Mouse (Mus musculus) ES-E14 (cell line): Measurements from ENCODE around the gene Mbnl1. TPM values are rescaled to one million over a fixed set of nuclear protein-coding genes. Genes with fewer than 3 reads are reported as not detected.

Experiments
- DNase-seq: peaks from one replicate; pipeline ENCODE4 v3.0.0-alpha.2; 2013; ENCODE audit warnings: low read depth, low spot score
- H3K27ac ChIP-seq: 2 replicates; pipeline ENCODE4 v1.5.1; 2012; ENCODE audit warnings: low read depth, mild to moderate bottlenecking, low read length, moderate library complexity, mixed read lengths; ENCODE audit not compliant: poor library complexity, insufficient read depth, severe bottlenecking
- H3K36me3 ChIP-seq: 2 replicates; pipeline ENCODE4 v1.6.1; 2012; ENCODE audit warnings: mild to moderate bottlenecking, low read length, moderate library complexity, mixed read lengths; ENCODE audit not compliant: control insufficient read depth, poor library complexity, insufficient read depth, severe bottlenecking
- H3K4me1 ChIP-seq, 2 experiments: fragments of 150-350 bp in 1 of 2; sonication (generic) in 1 of 2; 2 replicates each; pipeline ENCODE4 v1.6.1; 2012; ENCODE audit warnings: low read length in 2 of 2, mild to moderate bottlenecking in 1 of 2, mixed read lengths in 1 of 2; ENCODE audit not compliant: control insufficient read depth in 2 of 2, insufficient read depth in 2 of 2, poor library complexity in 1 of 2
- H3K4me3 ChIP-seq, 2 experiments: fragments of 150-350 bp in 1 of 2; sonication (generic) in 1 of 2; 2 replicates each; pipeline ENCODE4 v1.5.1; 2012; ENCODE audit warnings: low read length in 2 of 2, low read depth in 1 of 2, mild to moderate bottlenecking in 1 of 2, mixed read lengths in 1 of 2; ENCODE audit not compliant: insufficient read depth in 1 of 2, poor library complexity in 1 of 2, severe bottlenecking in 1 of 2
- H3K9ac ChIP-seq: 2 replicates; pipeline ENCODE4 v1.6.1; 2012; ENCODE audit warnings: low read depth, mild to moderate bottlenecking, low read length, mixed read lengths; ENCODE audit not compliant: poor library complexity, insufficient read depth, severe bottlenecking
- H3K9me3 ChIP-seq: fragments of 150-350 bp; sonication (generic); 2 replicates; pipeline ENCODE4 v1.6.1; 2012; ENCODE audit warnings: low read depth, mild to moderate bottlenecking, low read length; ENCODE audit not compliant: control insufficient read depth, insufficient read depth
- CHD2 ChIP-seq: IDR thresholded peaks from 2 replicates; pipeline ENCODE4 v1.6.1; 2014; ENCODE audit warnings: mild to moderate bottlenecking, low read depth, low read length, inconsistent platforms
- HCFC1 ChIP-seq: IDR thresholded peaks from 2 replicates; pipeline ENCODE4 v1.6.1; 2012; ENCODE audit warnings: low read length, inconsistent platforms, borderline replicate concordance; ENCODE audit not compliant: insufficient read depth
- MAFK ChIP-seq: IDR thresholded peaks from 2 replicates; pipeline ENCODE4 v1.6.1; 2014; ENCODE audit warnings: mild to moderate bottlenecking, low read depth, low read length, inconsistent platforms; ENCODE audit not compliant: insufficient read depth
- ZC3H11A ChIP-seq: IDR thresholded peaks from 2 replicates; pipeline ENCODE4 v1.6.1; 2012; ENCODE audit warnings: low read depth, mild to moderate bottlenecking, inconsistent platforms, low read length, borderline replicate concordance
- ZNF384 ChIP-seq: IDR thresholded peaks from 2 replicates; pipeline ENCODE4 v1.6.1; 2012; ENCODE audit warnings: low read depth, low read length, inconsistent platforms
- in situ Hi-C, 2 experiments: fragments of 600-800 bp; cut with MboI; formaldehyde crosslinking; loops; one replicate each; pipeline ENCODE4 v1.15.1; 2025; ENCODE audit warnings: low sequenced_read_pairs in 2 of 2, inconsistent platforms in 1 of 2; ENCODE audit not compliant: unreplicated experiment in 2 of 2
- total RNA-seq: library from RNA; depleted of rRNA; stranded (reverse); fragments of 300-350 nt; gene quantifications from 2 replicates; pipeline ENCODE4 v1.2.3, GENCODE M21; 2012

Mbnl1 gene
- total RNA-seq, 1 experiment, result 27.0 TPM

DNA sequence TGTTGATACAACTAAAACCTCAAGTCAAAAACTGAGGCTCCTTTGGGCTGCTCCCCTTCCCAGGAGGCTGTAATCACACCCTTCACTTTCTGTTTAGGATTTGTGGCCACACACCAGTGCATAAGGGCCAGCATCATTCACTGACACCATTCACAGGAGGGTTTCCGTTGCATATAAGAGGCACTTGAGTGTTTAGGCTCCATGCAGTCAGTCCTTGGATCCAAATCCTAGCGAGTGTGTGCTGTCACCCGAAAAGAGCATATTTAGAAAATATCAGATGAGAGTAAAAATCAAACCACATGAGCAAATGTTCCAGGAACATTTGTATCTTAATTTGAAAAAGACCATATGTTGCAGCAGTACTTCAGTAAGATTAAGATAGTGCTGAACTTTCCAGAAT, 79.0 kb downstream of the Mbnl1 start:
- H3K27ac ChIP-seq, result no peak overlapping the region
- H3K36me3 ChIP-seq, result no peaks in the 10 kb centered on the region
- H3K4me1 ChIP-seq, result no peaks in the 10 kb centered on the region
- no peak overlapping the region for H3K4me3 ChIP-seq
- H3K9me3 ChIP-seq, result no peaks in the 10 kb centered on the region
- no peak for DNase-seq
- no peak for TF ChIP-seq HCFC1
- TF ChIP-seq MAFK, result no peak
- TF ChIP-seq ZC3H11A, result no peak
- TF ChIP-seq CHD2, result no peak
- TF ChIP-seq ZNF384, result no peak
- in situ Hi-C loops, result no loop called here
- no peak overlapping the region for H3K9ac ChIP-seq

DNA sequence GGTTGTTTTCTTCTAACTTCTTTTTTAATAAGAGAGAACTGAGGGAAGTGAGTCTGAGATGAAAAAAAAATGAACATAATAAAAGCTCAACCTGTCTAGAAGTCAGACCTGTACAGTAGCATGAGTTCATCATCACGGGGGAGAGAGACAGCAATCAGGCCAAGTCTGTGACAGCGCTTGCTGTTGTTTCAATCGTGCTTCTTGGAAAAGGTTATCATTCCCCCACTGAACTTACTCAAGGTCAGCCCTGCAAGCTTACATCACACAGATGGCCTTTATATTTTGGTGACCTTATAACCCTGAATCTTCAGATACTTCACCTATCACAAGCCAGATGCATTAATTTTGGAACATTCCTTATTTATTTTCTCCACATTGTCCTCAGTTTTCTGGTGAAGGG, 80.4 kb downstream of the Mbnl1 start:
- Histone ChIP-seq H3K36me3 (no peaks in the 10 kb centered on the region), H3K4me1 (no peaks in the 10 kb centered on the region), H3K9ac (no peak overlapping the region), H3K4me3 (no peak overlapping the region), H3K27ac (no peak overlapping the region), H3K9me3 (no peaks in the 10 kb centered on the region)
- DNase-seq, result no peak
- in situ Hi-C loops, result no loop called here
- no peak for TF ChIP-seq ZC3H11A
- no peak for TF ChIP-seq HCFC1
- TF ChIP-seq ZNF384, result no peak
- TF ChIP-seq CHD2, result no peak
- no peak for TF ChIP-seq MAFK

DNA sequence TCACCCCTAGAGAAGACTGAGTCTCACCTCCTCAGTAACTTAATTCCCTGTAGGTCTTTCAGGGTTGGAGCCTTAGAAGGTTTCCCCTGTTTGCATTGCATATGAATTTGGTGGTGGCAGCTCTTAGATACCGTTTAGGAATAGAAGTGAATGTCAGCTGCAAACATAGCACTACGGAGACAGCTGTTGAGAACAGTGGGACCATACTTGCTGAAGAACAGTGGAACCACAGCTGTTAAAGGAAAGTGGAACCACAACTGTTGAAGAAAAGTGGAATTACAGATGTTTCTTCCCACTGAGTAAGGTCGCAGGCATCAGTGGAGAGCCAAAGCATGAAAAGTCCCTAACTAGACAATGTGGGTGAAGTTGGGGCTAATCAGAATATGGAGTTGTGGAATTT, 84.0 kb downstream of the Mbnl1 start:
- Histone ChIP-seq H3K4me1 (no peaks in the 10 kb centered on the region), H3K4me3 (no peak overlapping the region), H3K9ac (no peak overlapping the region), H3K27ac (no peak overlapping the region), H3K9me3 (no peaks in the 10 kb centered on the region), H3K36me3 (no peaks in the 10 kb centered on the region)
- in situ Hi-C loops, result no loop called here
- no peak for TF ChIP-seq CHD2
- TF ChIP-seq MAFK, result no peak
- no peak for TF ChIP-seq ZC3H11A
- no peak for TF ChIP-seq ZNF384
- TF ChIP-seq HCFC1, result no peak
- no peak for DNase-seq

DNA sequence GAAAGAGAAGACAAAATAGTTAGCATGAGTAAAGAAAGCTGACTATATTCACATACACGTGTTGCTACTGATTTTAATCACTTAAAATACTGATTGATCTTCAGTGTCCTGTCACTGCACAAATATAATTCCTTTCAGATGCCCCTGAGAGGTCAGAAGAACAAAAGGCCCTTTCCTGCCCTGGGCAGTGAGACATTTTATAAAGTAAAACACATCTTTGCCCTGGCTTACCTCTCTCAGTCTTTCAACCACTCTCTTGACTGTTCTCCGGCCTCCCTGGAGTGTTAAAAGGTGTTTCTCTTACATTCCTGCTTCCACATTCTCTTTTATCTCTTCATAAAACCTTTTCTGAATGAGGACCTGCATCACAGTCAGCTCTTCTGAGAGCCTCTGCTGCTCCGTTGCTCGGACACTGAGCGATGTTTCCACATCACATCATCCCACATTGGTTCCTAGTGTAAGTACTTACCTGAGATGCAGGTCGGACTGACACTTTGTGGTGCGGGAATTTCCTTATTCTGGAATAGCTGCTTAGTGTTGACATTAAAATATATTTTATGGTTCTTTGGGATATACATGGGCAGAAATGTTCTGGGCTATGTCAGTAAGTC, 85.7 kb downstream of the Mbnl1 start:
- H3K27ac ChIP-seq, result no peak overlapping the region
- no peaks in the 10 kb centered on the region for H3K9me3 ChIP-seq
- H3K4me1 ChIP-seq, result no peaks in the 10 kb centered on the region
- H3K4me3 ChIP-seq, result no peak overlapping the region
- TF ChIP-seq CHD2 (no peak), ZC3H11A (no peak), MAFK (no peak), ZNF384 (no peak), HCFC1 (no peak)
- in situ Hi-C loops, result no loop called here
- no peak overlapping the region for H3K9ac ChIP-seq
- no peak for DNase-seq
- no peaks in the 10 kb centered on the region for H3K36me3 ChIP-seq

DNA sequence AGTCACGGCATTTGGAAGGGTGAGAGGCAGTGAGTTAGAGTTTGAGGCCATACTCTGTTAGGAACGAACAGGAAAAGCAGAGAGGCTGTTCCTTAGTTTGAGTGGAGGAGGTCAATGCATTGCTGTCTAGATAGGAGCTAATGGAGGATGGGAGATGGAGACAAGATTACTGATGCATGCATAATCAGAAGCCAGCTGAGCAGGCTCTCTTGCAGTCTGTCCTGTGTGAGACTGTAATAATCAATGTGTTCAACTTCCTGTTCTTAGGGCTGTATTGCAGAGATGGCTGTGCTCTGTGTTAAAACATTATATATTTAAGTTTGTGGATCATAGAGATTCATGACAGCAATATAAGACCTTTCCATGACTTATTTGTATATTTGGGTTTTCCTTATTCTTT, 87.1 kb downstream of the Mbnl1 start:
- in situ Hi-C loops, result no loop called here
- TF ChIP-seq MAFK (no peak), ZNF384 (no peak), CHD2 (no peak), HCFC1 (no peak), ZC3H11A (no peak)
- Histone ChIP-seq H3K9ac (no peak overlapping the region), H3K27ac (no peak overlapping the region), H3K9me3 (no peaks in the 10 kb centered on the region), H3K4me1 (no peaks in the 10 kb centered on the region), H3K36me3 (no peaks in the 10 kb centered on the region), H3K4me3 (no peak overlapping the region)
- DNase-seq, result no peak
